ENCODE assay signal across 8 mouse cellular contexts in the genomic region with DNA sequence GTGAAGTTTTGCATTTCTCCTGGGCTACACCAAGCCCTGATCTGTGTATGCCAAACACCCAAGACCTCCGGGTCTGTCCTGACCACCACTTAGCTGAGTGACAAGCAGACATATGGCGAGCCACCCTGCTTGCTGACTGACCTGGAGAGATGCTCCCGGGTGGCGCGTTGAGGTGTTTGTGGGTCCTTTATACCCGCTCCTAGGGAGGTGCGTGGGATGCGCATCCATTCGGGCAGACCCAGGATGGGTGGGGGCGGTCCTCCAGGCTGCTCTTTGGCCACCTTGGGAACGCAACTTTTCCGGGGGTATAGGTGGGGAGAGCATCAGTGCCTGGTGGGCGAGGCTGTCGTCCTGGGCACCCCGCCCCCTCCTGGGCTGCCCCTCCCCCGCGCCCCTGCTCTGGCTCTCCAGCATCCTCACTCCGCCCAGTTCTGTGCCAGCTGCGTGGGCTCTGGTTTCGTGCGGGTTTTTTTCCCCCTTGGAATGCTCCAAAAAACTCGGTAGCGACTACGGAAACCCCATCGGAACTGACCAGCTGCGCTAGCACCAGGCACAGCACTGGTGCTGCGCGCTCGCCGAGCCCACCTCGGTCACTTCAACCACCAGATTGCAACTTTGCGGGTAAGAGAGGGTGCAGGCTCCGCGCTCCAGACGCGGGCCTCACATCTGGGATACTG. TPM values are rescaled to one million over a fixed set of nuclear protein-coding genes. Genes with fewer than 3 reads are reported as not detected.
A peak's percentile ranks its signal among the peaks of the same experiment; 100 is the strongest.
DNase-seq lines count a peak whose midpoint lies in the region; ATAC-seq and TF ChIP-seq lines count a peak whose summit lies in the region.

Gene Trpc4 (plus strand): TSS at position 397 of the 677 bp plus-strand sequence.

- H3K4me2 ChIP-seq in liver, embryonic 11.5 days = peak within 1 kb of the TSS; percentile 68
- peak within 1 kb of the TSS; percentile 94 for H3K4me2 ChIP-seq in embryonic facial prominence, embryonic 14.5 days (ENCODE audit: low read depth, low read length)
- peak within 1 kb of the TSS; percentile 99 for H3K4me2 ChIP-seq in hindbrain, embryonic 14.5 days (replicated peaks)
- H3K4me2 ChIP-seq in limb, embryonic 14.5 days (replicated peaks; ENCODE audit: low read depth, low read length, severe bottlenecking) = peak within 1 kb of the TSS; percentile 97

- H3K4me3 ChIP-seq in liver, embryonic 11.5 days (ENCODE audit: low read depth, low read length) = peak within 1 kb of the TSS; percentile 33
- peak within 1 kb of the TSS; percentile 52 for H3K4me3 ChIP-seq in embryonic facial prominence, embryonic 14.5 days (ENCODE audit: low read depth, low read length)
- peak within 1 kb of the TSS; percentile 59 for H3K4me3 ChIP-seq in hindbrain, embryonic 14.5 days (replicated peaks; ENCODE audit: low read length)
- H3K4me3 ChIP-seq in limb, embryonic 14.5 days (replicated peaks; ENCODE audit: low read length) = peak within 1 kb of the TSS; percentile 51

- WGBS in liver, embryonic 11.5 days = 3% methylated on average over 36 of the region's 36 CpGs
- 0% methylated on average over 30 of the region's 36 CpGs for WGBS in embryonic facial prominence, embryonic 14.5 days
- under 1% methylated on average over 36 of the region's 36 CpGs for WGBS in hindbrain, embryonic 14.5 days
- 1% methylated on average over 31 of the region's 36 CpGs for WGBS in limb, embryonic 14.5 days

- no peaks in the 10 kb centered on the region for H3K9me3 ChIP-seq in liver, embryonic 11.5 days (ENCODE audit: control insufficient read depth, low read length)
- H3K9me3 ChIP-seq in embryonic facial prominence, embryonic 14.5 days (ENCODE audit: control insufficient read depth, low read length) = no peaks in the 10 kb centered on the region
- H3K9me3 ChIP-seq in hindbrain, embryonic 14.5 days (ENCODE audit: control insufficient read depth, low read length) = no peaks in the 10 kb centered on the region
- H3K9me3 ChIP-seq in limb, embryonic 14.5 days (ENCODE audit: control insufficient read depth, low read length) = no peaks in the 10 kb centered on the region

- no peaks in the 10 kb centered on the region for H3K36me3 ChIP-seq in liver, embryonic 11.5 days (ENCODE audit: control insufficient read depth, insufficient read depth, low read length)
- H3K36me3 ChIP-seq in embryonic facial prominence, embryonic 14.5 days (ENCODE audit: control insufficient read depth, insufficient read depth, low read length) = no peaks in the 10 kb centered on the region
- no peaks in the 10 kb centered on the region for H3K36me3 ChIP-seq in hindbrain, embryonic 14.5 days (replicated peaks; ENCODE audit: control insufficient read depth, insufficient read depth)
- H3K36me3 ChIP-seq in limb, embryonic 14.5 days (ENCODE audit: control insufficient read depth, insufficient read depth, low read length) = no peaks in the 10 kb centered on the region

- peaks cover 24% of the 10 kb centered on the region for H3K27me3 ChIP-seq in liver, embryonic 11.5 days (replicated peaks; ENCODE audit: control insufficient read depth, insufficient read depth, low read length)
- H3K27me3 ChIP-seq in embryonic facial prominence, embryonic 14.5 days (replicated peaks; ENCODE audit: control insufficient read depth, insufficient read depth, low read length) = peaks cover 29% of the 10 kb centered on the region
- peaks cover 22% of the 10 kb centered on the region for H3K27me3 ChIP-seq in hindbrain, embryonic 14.5 days (ENCODE audit: control insufficient read depth, insufficient read depth, low read length)
- H3K27me3 ChIP-seq in limb, embryonic 14.5 days (ENCODE audit: control insufficient read depth, insufficient read depth, low read length) = peaks cover 31% of the 10 kb centered on the region

- TF ChIP-seq POLR2A in limb, embryonic 14.5 days (IDR thresholded peaks at IDR 0.05; ENCODE audit: borderline replicate concordance, extremely low read depth, insufficient read depth, insufficient read length) = no peak

- no peak for ATAC-seq in liver, embryonic 11.5 days (replicated peaks; ENCODE audit: low FRiP score)
- peak; percentile 52 for ATAC-seq in embryonic facial prominence, embryonic 14.5 days (ENCODE audit: low read depth)
- peak; percentile 77 for ATAC-seq in hindbrain, embryonic 14.5 days (ENCODE audit: low FRiP score)
- ATAC-seq in limb, embryonic 14.5 days (ENCODE audit: low FRiP score, low read depth) = peak; percentile 53; the same call in 1 of the 2 replicates

- 0 out of 2 replicates have a peak, but pooled peaks cover 2% of the 10 kb centered on the region for H3K4me1 ChIP-seq in liver, embryonic 11.5 days (replicated peaks; ENCODE audit: control insufficient read depth, insufficient read depth, low read length)
- H3K4me1 ChIP-seq in embryonic facial prominence, embryonic 14.5 days (ENCODE audit: control insufficient read depth, insufficient read depth, low read length) = peaks cover 14% of the 10 kb centered on the region
- 0 out of 2 replicates have a peak, but pooled peaks cover 4% of the 10 kb centered on the region for H3K4me1 ChIP-seq in hindbrain, embryonic 14.5 days (replicated peaks; ENCODE audit: control insufficient read depth, insufficient read depth, low read length)
- peaks cover 15% of the 10 kb centered on the region for H3K4me1 ChIP-seq in limb, embryonic 14.5 days (ENCODE audit: control insufficient read depth, insufficient read depth, low read length)

- DNase-seq in liver, embryonic 11.5 days (ENCODE audit: low spot score) = peak; percentile 34
- no peak for DNase-seq in liver
- DNase-seq in embryonic facial prominence, embryonic 14.5 days (ENCODE audit: low spot score) = peak; percentile 46
- peak; percentile 32 for DNase-seq in hindbrain, embryonic 14.5 days (ENCODE audit: low spot score)
- no peak for DNase-seq in limb, embryonic 14.5 days (ENCODE audit: low spot score)
- peak; percentile 66 for DNase-seq in right cerebral cortex, postnatal 25 days
- no peak for DNase-seq in spleen, postnatal 36 days (ENCODE audit: low spot score in 2 of 2)
- DNase-seq in cerebellum, adult 11 months = no peak

- no peak within 1 kb of the TSS for H3K9ac ChIP-seq in liver, embryonic 11.5 days (ENCODE audit: low read depth, low read length)
- peak within 1 kb of the TSS; percentile 47 for H3K9ac ChIP-seq in embryonic facial prominence, embryonic 14.5 days (ENCODE audit: low read depth, low read length)
- H3K9ac ChIP-seq in hindbrain, embryonic 14.5 days = peak within 1 kb of the TSS; percentile 65
- peak within 1 kb of the TSS; percentile 48 for H3K9ac ChIP-seq in limb, embryonic 14.5 days (ENCODE audit: low read depth, low read length, severe bottlenecking)

- no peak within 1 kb of the TSS for H3K27ac ChIP-seq in liver, embryonic 11.5 days (ENCODE audit: low read depth, low read length)
- H3K27ac ChIP-seq in embryonic facial prominence, embryonic 14.5 days (replicated peaks; ENCODE audit: low read depth, low read length) = no peak within 1 kb of the TSS
- no peak within 1 kb of the TSS; the same call in 1 of the 2 replicates for H3K27ac ChIP-seq in hindbrain, embryonic 14.5 days
- no peak within 1 kb of the TSS for H3K27ac ChIP-seq in limb, embryonic 14.5 days (replicated peaks; ENCODE audit: low read depth, low read length)

RNA-seq across cellular contexts. Expression of gene Trpc4, which starts in this region (rescaled TPM):
- polyA plus RNA-seq in liver, embryonic 11.5 days (2014; fragmentation: Nextera tagmentation; extraction: Ambion mirVana) = 0.21 and 0.22 TPM in 2 replicates
- 1.4 and 2.0 TPM in 2 replicates for polyA plus RNA-seq in embryonic facial prominence, embryonic 14.5 days (2014; fragmentation: Nextera tagmentation; extraction: Ambion mirVana)
- polyA plus RNA-seq in hindbrain, embryonic 14.5 days (2014; fragmentation: Nextera tagmentation; extraction: Ambion mirVana) = 4.8 and 6.5 TPM in 2 replicates
- 0.90 and 0.97 TPM in 2 replicates for polyA plus RNA-seq in limb, embryonic 14.5 days (2012; rRNA removed)
- polyA plus RNA-seq in limb, embryonic 14.5 days (2014; fragmentation: Nextera tagmentation; extraction: Ambion mirVana) = 1.7 and 1.8 TPM in 2 replicates

Comparison
In these comparisons a context has a peak if more than half of its experiments do, and no peak if none do; other contexts are left out.
1. Peak in DNase-seq, H3K4me3 ChIP-seq and H3K4me2 ChIP-seq in liver, embryonic 11.5 days; RNA of the gene not detected or under 1 TPM.
2. DNase-seq: peak in embryonic facial prominence, embryonic 14.5 days (single experiment), hindbrain, embryonic 14.5 days (single experiment) and right cerebral cortex, postnatal 25 days (single experiment); none in liver (single experiment), limb, embryonic 14.5 days (single experiment), spleen, postnatal 36 days (0 of 2) and cerebellum, adult 11 months (single experiment).
3. Peak in every context shown above with its lines, with median percentiles within 50 percentile points of each other: H3K4me2 ChIP-seq and H3K4me3 ChIP-seq.